Mouse (Mus musculus) heart, adult 2 months (tissue): ENCODE measurements around the gene Ap4b1. TPM values are rescaled to one million over a fixed set of nuclear protein-coding genes. Genes with fewer than 3 reads are reported as not detected.
"Not testable (repeated sequence)": the region's sequence is repeated elsewhere in the genome, so short reads cannot be mapped to it uniquely, and the experiment has no call there.

Source experiments
- DNase-seq, 2 experiments: peaks; one replicate each; pipeline ENCODE4 v3.0.0; 2021
- H3K27ac ChIP-seq: fragments of 200-600 bp; 2 replicates; pipeline ENCODE4 v1.8.1; 2022
- H3K27me3 ChIP-seq: fragments of 200-500 bp; 2 replicates; pipeline ENCODE4 v1.6.1; 2012; ENCODE audit warnings: mild to moderate bottlenecking, low read length, inconsistent platforms, mixed read lengths; ENCODE audit not compliant: control insufficient read depth, insufficient read depth
- H3K36me3 ChIP-seq: fragments of 200-500 bp; 2 replicates; pipeline ENCODE4 v1.6.1; 2012; ENCODE audit warnings: low read length, inconsistent platforms; ENCODE audit not compliant: control insufficient read depth, insufficient read depth
- H3K4me1 ChIP-seq: fragments of 200-500 bp; 2 replicates; pipeline ENCODE4 v1.6.1; 2011; ENCODE audit warnings: low read length; ENCODE audit not compliant: control insufficient read depth, insufficient read depth
- H3K4me3 ChIP-seq: fragments of 200-600 bp; 2 replicates; pipeline ENCODE4 v1.8.1; 2022
- H3K79me2 ChIP-seq: fragments of 200-500 bp; replicated peaks from 2 replicates; pipeline ENCODE4 v1.6.1; 2012; ENCODE audit warnings: mild to moderate bottlenecking, inconsistent platforms, low read length, moderate library complexity, mixed read lengths; ENCODE audit not compliant: control insufficient read depth, insufficient read depth
- H3K9ac ChIP-seq: fragments of 200-500 bp; 2 replicates; pipeline ENCODE4 v1.6.1; 2012; ENCODE audit warnings: low read depth, mild to moderate bottlenecking, control low read depth, inconsistent platforms, low read length, mixed read lengths
- CTCF ChIP-seq: fragments of 200-600 bp; IDR thresholded peaks from 2 replicates; pipeline ENCODE4 v1.8.1; 2022; ENCODE audit warnings: antibody characterized with exemption, mild to moderate bottlenecking, moderate library complexity
- EP300 ChIP-seq: fragments of 200-500 bp; IDR thresholded peaks from 2 replicates; pipeline ENCODE4 v1.6.1; 2011; ENCODE audit warnings: low read depth, low read length, control low read depth; ENCODE audit not compliant: insufficient read depth
- POLR2A ChIP-seq: fragments of 200-500 bp; IDR thresholded peaks from 2 replicates; pipeline ENCODE4 v1.6.1; 2011; ENCODE audit warnings: mild to moderate bottlenecking, low read depth, low read length, control low read depth; ENCODE audit not compliant: insufficient read depth
- whole genome bisulfite sequencing: fragments of 180-500 bp; shearing (Covaris S2); methylation state at CpG from one replicate; pipeline ENCODE4 v1.1.7; 2018; 5-methylcytosine and 5-hydroxymethylcytosine counted together
- intact Hi-C: fragments of 180-260 bp; cut with DNase I; formaldehyde crosslinking; loops from one replicate; pipeline ENCODE4 v1.15.1; 2025
- polyA plus RNA-seq: library from polyadenylated mRNA; depleted of rRNA; stranded (reverse); fragments of >200 nt; gene quantifications from 2 replicates; pipeline ENCODE4 v1.2.3, GENCODE M21; 2012
- total RNA-seq, 2 experiments: library from RNA; stranded (reverse); gene quantifications; 2 replicates each; pipeline ENCODE4 v1.2.3; 2021

Gene Ap4b1
- total and polyA plus RNA-seq, 3 experiments: 14.6 to 17.7 (median 14.8) TPM

DNA sequence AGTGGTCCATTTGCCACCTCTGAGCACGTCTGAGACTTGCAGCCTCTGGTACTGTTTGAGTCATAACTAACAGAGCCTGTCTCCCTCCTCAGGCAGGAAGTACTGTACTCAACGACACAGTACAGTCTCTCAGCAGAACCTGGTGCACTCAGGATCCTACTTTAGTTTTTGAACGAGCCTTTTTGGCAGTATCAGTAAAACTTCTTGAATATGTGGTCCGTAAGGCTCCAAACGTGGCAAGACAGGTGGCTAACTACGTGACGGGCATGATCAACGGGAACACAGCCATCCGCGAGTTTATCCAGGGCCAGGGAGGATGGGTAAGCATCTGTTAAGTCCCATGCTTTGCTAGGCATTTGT, 26.6 kb downstream of the Ap4b1 start:
- Histone ChIP-seq H3K36me3 (no peaks in the 10 kb centered on the region), H3K4me1 (no peaks in the 10 kb centered on the region), H3K9ac (no peak overlapping the region), H3K79me2 (no peaks in the 10 kb centered on the region), H3K27ac (no peak overlapping the region), H3K27me3 (no peaks in the 10 kb centered on the region), H3K4me3 (no peak overlapping the region)
- intact Hi-C loops: no loop called here
- WGBS: 74% methylated on average over 10 of the region's 10 CpGs
- DNase-seq: no peak
- TF ChIP-seq POLR2A (no peak), CTCF (no peak), EP300 (no peak)

DNA sequence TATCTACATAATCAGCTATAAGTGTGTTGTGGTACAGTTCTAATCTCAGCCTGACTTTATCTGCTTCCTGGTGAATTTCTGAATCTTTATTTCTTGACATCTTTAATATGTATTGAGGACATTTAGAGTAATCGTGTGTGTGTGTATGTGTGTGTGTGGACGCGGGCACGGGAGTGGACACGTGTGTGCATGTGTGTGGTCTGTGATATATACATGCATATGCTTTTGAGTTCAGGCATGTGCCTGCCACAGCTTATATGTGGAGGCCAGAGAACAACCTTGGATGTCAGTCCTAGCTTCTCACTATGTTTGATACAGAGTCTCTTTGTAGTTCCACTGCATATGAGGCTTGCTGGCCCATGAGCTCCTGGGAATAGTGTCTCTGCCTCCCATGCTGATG, 27.1 kb downstream of the Ap4b1 start:
- DNase-seq: no peak
- intact Hi-C loops: no loop called here
- 92% methylated on average over 5 of the region's 5 CpGs for WGBS
- no peak overlapping the region for H3K27ac ChIP-seq
- no peak overlapping the region for H3K4me3 ChIP-seq
- no peak overlapping the region for H3K9ac ChIP-seq
- no peaks in the 10 kb centered on the region for H3K36me3 ChIP-seq
- no peaks in the 10 kb centered on the region for H3K79me2 ChIP-seq
- no peak for TF ChIP-seq POLR2A
- TF ChIP-seq CTCF: no peak
- TF ChIP-seq EP300: no peak
- H3K4me1 ChIP-seq: no peaks in the 10 kb centered on the region
- no peaks in the 10 kb centered on the region for H3K27me3 ChIP-seq

GRCm38 (mm10) chr3:103839711-103840110, 30.4 kb downstream of the Ap4b1 start:
- no peak for DNase-seq
- Histone ChIP-seq H3K27ac (no peak overlapping the region), H3K79me2 (no peaks in the 10 kb centered on the region), H3K36me3 (no peaks in the 10 kb centered on the region), H3K4me1 (no peaks in the 10 kb centered on the region), H3K4me3 (no peak overlapping the region), H3K27me3 (no peaks in the 10 kb centered on the region), H3K9ac (no peak overlapping the region)
- intact Hi-C loops: no loop called here
- 89% methylated on average over 6 of the region's 6 CpGs for WGBS
- TF ChIP-seq EP300: no peak

- H3K9ac ChIP-seq, intact Hi-C loops, H3K79me2 ChIP-seq, DNase-seq, H3K27me3 ChIP-seq, H3K4me3 ChIP-seq, H3K4me1 ChIP-seq, H3K36me3 ChIP-seq, H3K27ac ChIP-seq: not testable (repeated sequence)
- 86% methylated on average over 3 of the region's 3 CpGs for WGBS
Observed at GRCm38 (mm10) chr3:103840195-103840594, 30.9 kb downstream of the Ap4b1 start.

DNA sequence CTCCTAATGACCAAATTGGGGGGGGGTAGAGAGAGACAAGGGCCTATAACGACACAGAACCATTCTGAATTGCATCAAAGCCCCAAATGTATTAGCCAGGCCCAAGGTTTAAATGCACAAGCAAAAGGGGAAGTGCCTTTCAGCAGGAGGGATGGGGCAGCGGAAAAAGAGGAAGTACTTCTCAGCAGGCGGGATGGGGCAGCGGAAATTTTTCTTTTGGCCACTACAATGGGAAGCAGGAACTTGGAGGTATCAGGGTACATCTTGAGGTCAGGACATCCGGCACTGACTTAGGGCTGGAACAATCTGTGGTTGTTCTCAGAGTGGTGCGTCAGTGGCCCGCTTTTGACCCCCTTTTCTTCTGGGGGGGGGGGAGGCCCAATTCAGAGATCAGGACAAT, 31.6 kb downstream of the Ap4b1 start:
- H3K9ac ChIP-seq, DNase-seq, H3K27me3 ChIP-seq, H3K27ac ChIP-seq, H3K36me3 ChIP-seq, H3K4me3 ChIP-seq, H3K4me1 ChIP-seq, intact Hi-C loops, H3K79me2 ChIP-seq: not testable (repeated sequence)
- 86% methylated on average over 7 of the region's 7 CpGs for WGBS

GRCm38 (mm10) chr3:103850644-103851363, 41.5 kb downstream of the Ap4b1 start:
- Histone ChIP-seq H3K4me3 (no peak overlapping the region), H3K79me2 (no peaks in the 10 kb centered on the region), H3K9ac (no peak overlapping the region), H3K27me3 (no peaks in the 10 kb centered on the region), H3K27ac (no peak overlapping the region), H3K36me3 (no peaks in the 10 kb centered on the region), H3K4me1 (no peaks in the 10 kb centered on the region)
- TF ChIP-seq EP300 (no peak), POLR2A (no peak), CTCF (no peak)
- DNase-seq: no peak
- WGBS: 72% methylated on average over 9 of the region's 9 CpGs
- intact Hi-C loops: loop anchor here (5.0 kb wide), 1 partner anchor 36 kb away; no protein-coding TSS in a partner anchor
